Mouse (Mus musculus) layer of hippocampus, postnatal 10 days (tissue): ENCODE results near the gene Pex6. TPM values are rescaled to one million over a fixed set of nuclear protein-coding genes. Genes with fewer than 3 reads are reported as not detected.

Experiments
- DNase-seq, 2 experiments: peaks; one replicate each; pipeline ENCODE4 v3.0.0; 2021; ENCODE audit warnings: low spot score in 2 of 2
- long read RNA-seq: library from polyadenylated mRNA; stranded (forward); transcript quantifications from one replicate; pipeline ENCODE4 v2.0.0, GENCODE M21; 2023
- total RNA-seq, 2 experiments: library from RNA; stranded (reverse); gene quantifications; 2 replicates each; pipeline ENCODE4 v1.2.3; 2021

Pex6 gene
- 10 to 100 TPM; 28.4 to 33.9 TPM for total RNA-seq
- long read RNA-seq, transcript Pex6-201 (17 exons, 3,200 nt): major isoform, 26 of 35 reads
- long read RNA-seq, partial matches to known transcripts: 6 of 35 reads
- long read RNA-seq, other reads (novel, unspliced or antisense): 1 of 35 reads

GRCm38 (mm10) chr17:46710959-46711597 lies at the start of gene Pex6:
Gene Pex6, plus strand, starts transcription at chr17:46711463.
- DNase-seq: peak; percentile 90 to 93

DNA sequence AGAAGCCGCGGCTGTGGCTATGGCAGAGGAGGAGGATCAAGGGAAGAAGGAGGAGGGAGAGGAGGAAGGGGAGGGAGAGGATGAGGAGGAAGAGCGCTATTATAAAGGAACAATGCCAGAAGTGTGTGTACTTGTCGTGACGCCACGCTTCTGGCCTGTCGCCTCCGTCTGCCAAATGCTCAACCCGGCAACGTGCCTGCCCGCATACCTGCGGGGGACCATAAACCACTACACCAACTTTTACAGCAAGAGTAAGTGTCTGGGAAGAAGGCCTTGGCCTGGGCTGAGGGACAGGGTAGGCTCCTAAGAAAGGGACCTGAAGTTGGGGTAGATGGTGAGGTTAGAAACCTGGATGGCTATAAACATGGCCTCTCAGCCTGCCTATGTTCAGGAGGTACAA lies 49.3 kb upstream of the Pex6 start:
- no peak for DNase-seq

- DNase-seq: no peak
Observed at GRCm38 (mm10) chr17:46662730-46663129, 48.5 kb upstream of the Pex6 start.

GRCm38 (mm10) chr17:46667712-46668111 lies 43.6 kb upstream of the Pex6 start:
- DNase-seq: no peak

GRCm38 (mm10) chr17:46669911-46670310 lies 41.4 kb upstream of the Pex6 start:
- DNase-seq: no peak

- peak; percentile 89 to 92 for DNase-seq
Observed at GRCm38 (mm10) chr17:46673850-46674529, 37.3 kb upstream of the Pex6 start, which contains the start of gene Rrp36. Gene Rrp36, minus strand, starts transcription at chr17:46674352.

DNA sequence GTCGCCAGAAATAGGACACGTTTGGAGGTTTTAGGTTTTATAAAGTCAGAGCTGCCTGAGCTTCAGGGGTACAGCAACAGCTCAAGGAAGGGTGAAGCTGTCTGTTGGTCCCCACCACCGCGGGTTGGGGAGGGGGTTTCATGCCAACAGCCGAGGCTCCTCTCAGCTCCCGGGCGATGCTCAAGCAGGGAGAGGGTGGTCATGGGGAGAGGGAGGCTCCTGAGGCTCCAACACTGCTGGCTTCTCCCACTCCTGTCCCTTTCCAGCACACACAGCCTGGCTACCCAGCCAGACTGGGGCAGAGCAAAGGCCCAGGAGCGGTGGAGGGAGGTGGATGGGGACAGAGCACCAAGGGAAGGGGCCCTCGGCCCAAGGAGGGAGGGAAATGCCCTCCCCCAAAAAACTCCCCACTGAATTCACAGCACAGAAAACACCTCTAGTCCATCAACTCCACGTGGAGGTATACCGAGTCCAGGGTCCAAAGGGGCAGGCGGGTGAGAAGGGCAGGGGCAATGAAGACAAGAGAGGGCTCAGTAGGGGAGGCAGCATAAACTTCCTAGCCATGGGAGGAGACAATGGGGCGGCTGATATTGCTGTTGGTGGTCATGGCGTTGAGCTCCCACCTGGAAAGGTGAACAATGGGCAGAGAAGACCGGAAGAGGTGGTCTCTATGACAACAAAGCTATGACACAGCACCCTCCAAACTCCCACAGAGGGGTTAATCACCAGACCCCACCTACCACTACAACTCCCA lies 36.6 kb upstream of the Pex6 start:
- DNase-seq: no peak

GRCm38 (mm10) chr17:46678416-46678815 lies 32.8 kb upstream of the Pex6 start, which contains the start of gene Mea1:
Gene Mea1, plus strand, starts transcription at chr17:46678793.
- no peak for DNase-seq

GRCm38 (mm10) chr17:46678911-46679310 lies 32.4 kb upstream of the Pex6 start:
- no peak for DNase-seq

- DNase-seq: peak in 1 of 2 experiments; percentile 66
Observed at GRCm38 (mm10) chr17:46679843-46680759, 31.2 kb upstream of the Pex6 start.

- peak; percentile 96 to 97 for DNase-seq
Observed at GRCm38 (mm10) chr17:46680760-46681373, 30.4 kb upstream of the Pex6 start, which contains the start of gene Klhdc3. Gene Klhdc3, minus strand, starts transcription at chr17:46680914.

DNA sequence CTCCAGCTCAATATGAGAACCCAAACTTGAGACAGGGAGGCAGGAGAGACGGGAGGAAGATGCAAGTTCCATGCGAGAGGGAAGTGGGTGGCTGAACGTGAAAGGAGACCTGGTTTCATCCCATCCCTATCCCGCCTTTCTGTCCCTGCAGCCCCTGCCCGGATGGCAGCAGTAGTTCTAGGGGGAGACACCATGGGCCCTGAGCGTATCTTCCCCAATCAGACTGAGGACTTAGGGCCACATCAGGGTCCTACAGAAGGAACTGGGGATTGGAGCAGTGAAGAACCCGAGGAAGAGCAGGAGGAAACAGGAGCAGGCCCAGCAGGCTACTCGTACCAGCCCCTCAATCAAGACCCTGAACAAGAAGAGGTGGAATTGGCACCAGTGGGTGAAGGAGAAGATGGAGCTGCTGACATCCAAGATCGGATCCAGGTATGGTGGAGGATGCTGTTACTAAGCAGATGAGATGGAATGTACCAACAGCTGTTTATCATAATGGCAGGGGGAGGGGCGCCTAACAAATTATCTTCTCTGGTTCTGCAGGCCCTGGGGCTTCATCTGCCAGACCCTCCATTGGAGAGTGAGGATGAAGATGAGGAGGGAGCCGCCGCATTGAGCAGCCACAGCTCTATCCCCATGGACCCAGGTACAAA lies 29.7 kb upstream of the Pex6 start:
- no peak for DNase-seq

- no peak for DNase-seq
Observed at GRCm38 (mm10) chr17:46682654-46683389, 28.4 kb upstream of the Pex6 start.

DNA sequence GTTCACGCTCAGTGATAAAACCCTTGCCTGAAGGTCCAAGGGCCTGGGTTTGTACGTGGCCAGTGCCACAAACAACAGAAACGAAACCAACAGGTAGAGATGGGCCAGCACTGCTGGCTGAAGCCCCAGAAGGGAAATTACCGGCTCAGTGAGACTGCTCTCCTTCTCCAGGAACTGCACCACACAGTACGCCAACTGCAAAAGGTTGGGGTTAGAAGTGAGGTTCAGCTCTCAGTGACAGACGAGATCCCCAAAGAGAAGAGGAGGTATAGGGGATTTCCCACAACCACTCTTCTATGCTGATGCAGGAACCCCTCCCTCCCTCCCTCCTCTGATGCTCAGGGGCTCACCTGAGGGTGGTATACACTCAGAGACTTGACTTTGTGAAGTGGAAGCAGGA lies 25.4 kb upstream of the Pex6 start:
- no peak for DNase-seq

GRCm38 (mm10) chr17:46690665-46691064 lies 20.6 kb upstream of the Pex6 start:
- no peak for DNase-seq

DNA sequence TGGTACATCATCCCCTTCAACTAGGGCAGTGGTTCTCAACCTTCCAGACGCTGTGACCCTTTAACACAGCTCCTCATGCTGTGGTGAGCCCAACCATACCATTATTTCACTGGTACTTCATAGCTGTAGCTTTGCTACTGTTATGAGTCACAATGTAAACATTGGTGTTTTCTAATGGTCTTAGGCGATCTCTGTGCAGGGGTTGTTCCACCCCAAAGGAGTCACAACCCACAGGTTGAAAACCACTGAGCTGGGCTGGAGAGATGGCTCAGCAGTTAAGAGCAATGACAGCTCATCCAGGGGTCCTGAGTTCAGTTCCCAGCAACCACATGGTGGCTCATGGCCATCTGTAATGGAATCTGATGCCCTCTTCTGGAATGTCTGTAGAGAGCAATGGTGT lies 19.9 kb upstream of the Pex6 start:
- DNase-seq: no peak

DNA sequence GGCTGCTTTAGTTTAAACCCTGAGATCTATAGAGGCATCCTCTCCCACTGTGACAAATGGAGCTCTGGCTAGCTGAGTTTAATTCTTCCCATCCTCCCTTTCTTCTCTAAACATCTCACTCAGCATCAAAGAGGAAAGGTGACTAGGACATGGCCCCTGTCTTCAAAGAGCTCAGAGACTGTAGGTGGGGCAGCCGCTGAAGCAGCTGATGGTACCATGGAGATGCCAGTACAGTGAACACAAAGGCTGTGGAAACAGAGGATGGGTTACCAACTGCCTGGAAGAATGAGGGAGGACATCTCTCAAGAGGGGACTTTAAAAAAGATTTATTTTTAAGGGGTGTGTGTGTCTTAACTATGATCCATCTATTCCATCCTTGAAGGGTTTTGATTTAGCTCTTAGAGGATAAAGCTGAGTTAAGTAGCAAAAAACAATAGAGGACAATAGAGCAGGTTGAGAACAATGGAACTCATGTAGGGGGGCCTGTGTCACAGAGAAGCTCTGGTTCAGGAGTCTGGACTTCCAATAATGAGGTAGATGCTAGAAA lies 16.7 kb upstream of the Pex6 start:
- no peak for DNase-seq

DNA sequence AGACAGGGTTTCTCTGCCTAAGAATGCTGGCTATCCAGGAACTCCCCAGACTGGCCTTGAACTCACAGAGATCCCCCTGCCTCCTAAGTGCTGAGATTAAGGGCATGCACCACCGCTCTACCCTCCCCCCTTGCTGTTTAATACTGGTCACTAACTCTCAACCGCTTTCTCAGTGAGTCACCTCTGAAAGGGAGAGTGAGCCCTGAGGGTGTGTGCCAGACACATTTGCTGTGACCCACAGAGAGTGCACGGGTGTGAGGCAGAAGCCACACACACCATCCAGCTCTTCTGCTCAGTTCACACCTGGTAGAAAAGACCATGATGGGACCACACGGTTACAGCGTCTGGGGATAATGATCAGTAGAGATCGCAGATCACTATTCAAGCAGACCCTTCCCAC lies 12.7 kb upstream of the Pex6 start:
- no peak for DNase-seq

DNA sequence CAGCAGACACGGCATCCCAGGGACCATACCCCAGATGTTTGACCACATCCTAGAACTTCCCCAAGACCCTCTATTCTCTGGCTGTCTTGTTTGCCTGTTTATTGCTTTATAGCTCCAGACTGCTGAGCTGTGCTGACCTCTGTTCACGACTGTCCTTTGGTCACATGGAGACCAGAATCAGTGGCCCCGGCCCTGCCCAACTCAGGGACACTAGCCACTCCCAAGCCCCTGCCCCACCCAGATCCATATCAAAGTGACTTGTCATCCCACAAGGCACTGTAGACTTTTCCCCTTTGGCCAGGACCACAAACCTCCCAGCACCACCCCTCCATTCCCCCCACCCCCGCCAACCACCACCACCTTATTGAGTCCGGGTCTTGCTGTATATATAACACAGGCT lies 12.0 kb upstream of the Pex6 start:
- DNase-seq: no peak
